Mouse (Mus musculus): ENCODE measurements around the gene Pogk. TPM values are rescaled to one million over a fixed set of nuclear protein-coding genes. Genes with fewer than 3 reads are reported as not detected.
A peak's percentile ranks its signal among the peaks of the same experiment; 100 is the strongest.

Gene Pogk
- polyA plus RNA-seq, 1 experiment from 2014 or later, result 20.0 TPM

DNA sequence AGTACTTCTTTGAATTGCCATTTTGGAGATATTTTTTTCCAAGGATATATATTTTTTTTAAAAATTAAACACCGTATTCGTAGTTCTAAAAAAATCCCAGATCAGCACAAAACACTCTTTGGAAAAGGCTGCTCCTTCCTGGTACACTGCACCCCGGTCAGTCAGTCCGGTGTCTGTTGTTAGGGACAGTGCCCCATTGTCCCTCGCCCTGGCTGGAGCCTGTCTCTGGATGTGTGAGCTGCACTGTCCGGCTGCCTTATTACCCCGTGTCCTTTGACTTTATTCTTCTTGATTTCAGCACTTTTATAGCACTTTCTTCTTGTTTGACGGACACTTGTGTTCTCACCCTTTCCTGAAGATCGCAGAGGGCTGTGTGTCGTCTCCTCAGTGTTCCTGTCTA is 25.0 kb downstream of the Pogk start:
- no peaks in the 10 kb centered on the region for H3K9me3 ChIP-seq (ENCODE audit: control insufficient read depth, low read length)
- H3K36me3 ChIP-seq (ENCODE audit: control insufficient read depth, insufficient read depth, low read length), result peaks cover 70% of the 10 kb centered on the region
- H3K4me2 ChIP-seq (replicated peaks; ENCODE audit: low read depth, low read length), result no peak overlapping the region
- no peak overlapping the region for H3K4me3 ChIP-seq (ENCODE audit: low read length)
- H3K4me1 ChIP-seq (ENCODE audit: control insufficient read depth, insufficient read depth, low read length), result peaks cover 15% of the 10 kb centered on the region
- no peak overlapping the region for H3K27ac ChIP-seq (ENCODE audit: low read depth, low read length)
- WGBS, result 94% methylated on average over 10 of the region's 10 CpGs
- H3K9ac ChIP-seq (ENCODE audit: low read depth, low read length), result no peak overlapping the region
- no peaks in the 10 kb centered on the region for H3K27me3 ChIP-seq (ENCODE audit: control insufficient read depth, insufficient read depth, low read length)
- no peak for ATAC-seq (ENCODE audit: low FRiP score, low TSS enrichment)

DNA sequence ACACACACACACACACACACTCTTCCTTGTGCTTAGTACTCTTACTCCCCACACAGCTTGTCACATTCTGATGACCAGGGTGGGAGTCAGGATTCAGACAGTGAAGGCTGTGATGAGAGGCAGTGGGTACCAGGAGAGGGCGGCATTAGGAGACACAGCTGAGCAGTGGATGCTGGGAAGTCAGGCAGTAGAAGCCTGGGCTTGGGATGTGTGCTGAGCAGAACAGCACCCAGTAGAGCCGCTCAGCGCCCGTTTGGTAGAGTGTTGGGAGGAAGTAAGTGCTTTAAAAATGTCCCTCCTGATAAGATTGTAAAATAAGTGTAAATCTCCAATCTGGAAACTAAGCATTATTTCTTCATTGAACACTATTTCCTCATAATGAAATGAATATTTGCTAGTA is 27.0 kb downstream of the Pogk start:
- H3K27ac ChIP-seq (ENCODE audit: low read depth, low read length), result no peak overlapping the region
- H3K9me3 ChIP-seq (ENCODE audit: control insufficient read depth, low read length), result no peaks in the 10 kb centered on the region
- no peak overlapping the region for H3K4me2 ChIP-seq (replicated peaks; ENCODE audit: low read depth, low read length)
- H3K36me3 ChIP-seq (ENCODE audit: control insufficient read depth, insufficient read depth, low read length), result peaks cover 50% of the 10 kb centered on the region
- ATAC-seq (ENCODE audit: low FRiP score, low TSS enrichment), result no peak
- H3K27me3 ChIP-seq (ENCODE audit: control insufficient read depth, insufficient read depth, low read length), result no peaks in the 10 kb centered on the region
- 83% methylated on average over 4 of the region's 4 CpGs for WGBS
- H3K4me3 ChIP-seq (ENCODE audit: low read length), result no peak overlapping the region
- no peak overlapping the region for H3K9ac ChIP-seq (ENCODE audit: low read depth, low read length)
- peaks cover 15% of the 10 kb centered on the region for H3K4me1 ChIP-seq (ENCODE audit: control insufficient read depth, insufficient read depth, low read length)

DNA sequence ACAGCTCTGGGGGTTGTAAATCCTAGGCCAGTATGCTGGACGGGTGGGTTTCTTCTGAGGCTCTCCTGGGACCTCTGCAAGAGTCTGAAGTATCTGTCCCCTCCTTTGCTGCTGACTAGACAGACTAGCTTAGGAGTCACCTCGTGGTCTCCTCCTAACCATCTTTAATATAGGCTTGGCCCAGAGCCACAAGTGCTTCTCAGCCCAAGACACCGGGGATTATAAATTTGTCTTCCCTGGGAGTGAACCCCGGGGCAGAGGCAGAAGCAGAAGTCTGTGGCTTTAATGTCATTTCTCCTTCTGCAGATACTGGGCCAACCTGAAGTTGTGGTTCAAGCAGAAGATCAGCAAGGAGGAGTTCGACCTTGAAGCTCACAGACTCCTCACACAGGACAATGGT is 27.8 kb downstream of the Pogk start:
- no peak for ATAC-seq (ENCODE audit: low FRiP score, low TSS enrichment)
- H3K4me3 ChIP-seq (ENCODE audit: low read length), result no peak overlapping the region
- no peak overlapping the region for H3K9ac ChIP-seq (ENCODE audit: low read depth, low read length)
- no peak overlapping the region for H3K4me2 ChIP-seq (replicated peaks; ENCODE audit: low read depth, low read length)
- no peak overlapping the region for H3K27ac ChIP-seq (ENCODE audit: low read depth, low read length)
- no peaks in the 10 kb centered on the region for H3K9me3 ChIP-seq (ENCODE audit: control insufficient read depth, low read length)
- no peaks in the 10 kb centered on the region for H3K27me3 ChIP-seq (ENCODE audit: control insufficient read depth, insufficient read depth, low read length)
- H3K36me3 ChIP-seq (ENCODE audit: control insufficient read depth, insufficient read depth, low read length), result peaks cover 42% of the 10 kb centered on the region
- H3K4me1 ChIP-seq (ENCODE audit: control insufficient read depth, insufficient read depth, low read length), result peaks cover 15% of the 10 kb centered on the region
- 60% methylated on average over 5 of the region's 5 CpGs for WGBS

DNA sequence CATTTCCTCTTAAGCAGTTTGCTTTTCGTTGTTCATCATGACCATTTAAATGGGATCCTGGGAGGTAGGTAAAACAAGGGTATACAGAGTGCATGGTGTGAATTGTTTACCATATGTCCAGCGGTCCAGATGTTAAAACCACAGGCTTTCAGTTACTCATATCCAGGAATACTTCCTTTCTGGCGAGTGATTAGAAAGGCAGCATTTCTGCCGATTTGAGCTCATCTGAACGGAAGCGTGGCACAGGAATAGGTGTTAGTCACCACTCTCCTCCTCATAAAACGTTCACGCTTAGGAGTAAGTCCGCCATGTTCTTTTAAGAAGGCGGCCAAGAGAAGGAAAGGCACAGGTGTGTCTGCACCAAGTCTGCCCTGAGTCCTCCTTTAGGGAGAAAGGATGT is 28.3 kb downstream of the Pogk start:
- WGBS, result 80% methylated on average over 10 of the region's 10 CpGs
- no peak overlapping the region for H3K27ac ChIP-seq (ENCODE audit: low read depth, low read length)
- H3K36me3 ChIP-seq (ENCODE audit: control insufficient read depth, insufficient read depth, low read length), result peaks cover 38% of the 10 kb centered on the region
- 0 out of 2 replicates have a peak, but pooled peaks cover 2% of the 10 kb centered on the region for H3K9me3 ChIP-seq (ENCODE audit: control insufficient read depth, low read length)
- H3K27me3 ChIP-seq (ENCODE audit: control insufficient read depth, insufficient read depth, low read length), result no peaks in the 10 kb centered on the region
- H3K4me1 ChIP-seq (ENCODE audit: control insufficient read depth, insufficient read depth, low read length), result peaks cover 15% of the 10 kb centered on the region
- no peak overlapping the region for H3K9ac ChIP-seq (ENCODE audit: low read depth, low read length)
- ATAC-seq (ENCODE audit: low FRiP score, low TSS enrichment), result no peak
- H3K4me2 ChIP-seq (replicated peaks; ENCODE audit: low read depth, low read length), result no peak overlapping the region
- no peak overlapping the region for H3K4me3 ChIP-seq (ENCODE audit: low read length)

DNA sequence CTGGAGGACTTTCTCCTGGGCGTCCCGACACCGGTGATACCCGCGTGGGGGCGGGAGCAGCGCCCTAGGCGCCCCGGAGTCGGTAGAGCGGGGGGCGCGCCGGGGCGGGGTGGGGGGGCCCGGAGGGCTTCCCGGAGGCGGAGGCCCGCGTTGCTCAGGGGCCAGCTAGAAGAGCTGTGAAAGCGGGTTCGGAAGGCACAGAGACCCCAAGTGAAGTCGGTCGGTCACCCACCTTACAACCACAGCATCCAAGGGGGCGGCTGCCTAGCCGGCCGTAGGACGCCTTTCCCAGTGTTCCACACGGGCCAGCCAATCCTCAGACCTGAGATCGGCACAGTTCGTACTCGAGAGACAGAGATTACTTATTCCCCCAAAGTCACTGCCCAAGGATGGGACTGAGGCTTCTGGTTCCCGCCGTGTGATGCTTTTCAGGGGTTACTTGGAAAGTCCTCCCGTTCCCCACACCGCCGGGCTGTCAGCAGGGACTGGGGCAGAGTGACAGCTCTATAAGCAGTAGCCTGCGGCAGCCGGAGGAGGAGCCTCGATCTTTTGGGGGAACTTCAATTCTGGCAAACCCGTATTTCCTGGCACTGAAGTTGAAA is 29.9 kb downstream of the Pogk start:
- Histone ChIP-seq H3K9me3 (ENCODE audit: control insufficient read depth, low read length) (0 out of 2 replicates have a peak, but pooled peaks cover 3% of the 10 kb centered on the region), H3K36me3 (ENCODE audit: control insufficient read depth, insufficient read depth, low read length) (peaks cover 22% of the 10 kb centered on the region), H3K27me3 (ENCODE audit: control insufficient read depth, insufficient read depth, low read length) (no peaks in the 10 kb centered on the region), H3K9ac (ENCODE audit: low read depth, low read length) (peak overlapping the region; percentile 98), H3K27ac (ENCODE audit: low read depth, low read length) (peak overlapping the region; percentile 89), H3K4me3 (ENCODE audit: low read length) (peak overlapping the region; percentile 98), H3K4me2 (replicated peaks; ENCODE audit: low read depth, low read length) (peak overlapping the region; percentile 71), H3K4me1 (ENCODE audit: control insufficient read depth, insufficient read depth, low read length) (peaks cover 15% of the 10 kb centered on the region)
- 1% methylated on average over 39 of the region's 41 CpGs for WGBS
- peak; percentile 50 for ATAC-seq (ENCODE audit: low FRiP score, low TSS enrichment)

DNA sequence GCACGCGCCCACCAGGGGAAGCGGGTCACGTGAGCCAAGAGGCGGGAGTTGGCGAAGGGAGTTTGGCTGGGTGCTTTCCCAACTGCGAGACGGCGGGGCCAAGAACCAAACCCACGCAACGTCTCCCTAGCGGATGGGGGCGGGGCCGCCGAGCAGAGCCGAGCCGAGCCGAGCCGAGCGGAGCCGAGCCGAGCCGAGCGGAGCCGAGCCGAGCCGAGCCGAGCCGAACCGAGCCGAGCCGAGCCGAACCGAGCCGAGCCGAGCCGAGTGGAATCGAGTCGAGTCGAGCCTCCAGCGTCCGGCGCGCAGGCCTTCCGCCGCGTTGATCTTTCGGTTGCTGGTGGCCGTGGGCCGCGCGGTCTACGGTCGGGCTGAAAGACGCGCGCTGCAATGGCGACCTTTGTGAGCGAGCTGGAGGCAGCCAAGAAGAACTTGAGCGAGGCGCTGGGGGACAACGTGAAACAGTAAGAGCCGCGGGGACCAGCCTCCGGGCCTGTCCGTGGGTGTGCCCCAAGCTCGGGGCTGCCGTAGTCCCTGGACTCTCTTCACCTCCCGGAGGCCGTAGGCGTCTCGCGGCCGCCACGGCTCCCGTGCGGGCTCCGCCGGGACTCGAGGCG is 30.5 kb downstream of the Pogk start, which contains the start of gene Tada1:
Gene Tada1 (plus strand): TSS at position 85 of the 617 bp plus-strand sequence.
- Histone ChIP-seq H3K27ac (ENCODE audit: low read depth, low read length) (peak within 1 kb of the TSS; percentile 89), H3K4me3 (ENCODE audit: low read length) (peak within 1 kb of the TSS; percentile 98), H3K36me3 (ENCODE audit: control insufficient read depth, insufficient read depth, low read length) (peaks cover 18% of the 10 kb centered on the region), H3K9me3 (ENCODE audit: control insufficient read depth, low read length) (0 out of 2 replicates have a peak, but pooled peaks cover 3% of the 10 kb centered on the region), H3K4me2 (replicated peaks; ENCODE audit: low read depth, low read length) (peak within 1 kb of the TSS; percentile 71), H3K9ac (ENCODE audit: low read depth, low read length) (peak within 1 kb of the TSS; percentile 98), H3K4me1 (ENCODE audit: control insufficient read depth, insufficient read depth, low read length) (peaks cover 15% of the 10 kb centered on the region), H3K27me3 (ENCODE audit: control insufficient read depth, insufficient read depth, low read length) (no peaks in the 10 kb centered on the region)
- under 1% methylated on average over 68 of the region's 81 CpGs for WGBS
- peak; percentile 95 for ATAC-seq (ENCODE audit: low FRiP score, low TSS enrichment)

DNA sequence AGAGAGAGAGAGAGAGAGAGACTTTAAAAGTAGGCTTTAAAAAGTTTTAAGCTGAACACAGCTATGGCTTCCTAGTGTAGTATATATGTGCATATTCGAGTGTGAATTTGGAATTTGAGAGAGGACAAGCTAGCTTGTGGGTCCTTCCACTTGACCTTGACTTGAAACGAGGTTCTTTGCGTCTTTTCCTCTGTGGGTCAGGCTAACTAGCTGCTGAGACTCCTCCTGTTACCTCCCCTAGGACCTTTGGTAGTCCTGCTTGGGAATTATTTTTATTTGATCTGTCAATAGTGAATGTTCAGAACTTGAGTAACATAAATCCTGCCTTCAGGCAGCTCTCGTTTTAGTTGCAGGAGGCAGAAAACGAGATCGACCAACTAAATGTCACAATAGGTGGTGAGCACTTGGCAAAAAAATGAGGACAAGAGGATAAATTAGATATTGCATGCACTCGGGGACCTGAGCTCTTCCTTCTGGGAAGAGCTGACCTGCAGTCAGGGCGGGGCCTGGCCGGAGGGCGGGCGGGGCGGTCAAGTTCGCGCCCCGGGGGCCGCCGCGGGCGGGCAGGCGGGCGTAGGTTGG is 31.1 kb downstream of the Pogk start:
- 3% methylated on average over 20 of the region's 21 CpGs for WGBS
- peak; percentile 18; the same call in 1 of the 2 replicates for ATAC-seq (ENCODE audit: low FRiP score, low TSS enrichment)
- H3K27ac ChIP-seq (ENCODE audit: low read depth, low read length), result no peak overlapping the region
- no peaks in the 10 kb centered on the region for H3K27me3 ChIP-seq (ENCODE audit: control insufficient read depth, insufficient read depth, low read length)
- 0 out of 2 replicates have a peak, but pooled peaks cover 3% of the 10 kb centered on the region for H3K9me3 ChIP-seq (ENCODE audit: control insufficient read depth, low read length)
- H3K4me2 ChIP-seq (replicated peaks; ENCODE audit: low read depth, low read length), result peak overlapping the region; percentile 37
- H3K9ac ChIP-seq (ENCODE audit: low read depth, low read length), result peak overlapping the region; percentile 98
- H3K4me1 ChIP-seq (ENCODE audit: control insufficient read depth, insufficient read depth, low read length), result peaks cover 15% of the 10 kb centered on the region
- H3K36me3 ChIP-seq (ENCODE audit: control insufficient read depth, insufficient read depth, low read length), result peaks cover 12% of the 10 kb centered on the region; the same call in 1 of the 2 replicates
- peak overlapping the region; percentile 98 for H3K4me3 ChIP-seq (ENCODE audit: low read length)

DNA sequence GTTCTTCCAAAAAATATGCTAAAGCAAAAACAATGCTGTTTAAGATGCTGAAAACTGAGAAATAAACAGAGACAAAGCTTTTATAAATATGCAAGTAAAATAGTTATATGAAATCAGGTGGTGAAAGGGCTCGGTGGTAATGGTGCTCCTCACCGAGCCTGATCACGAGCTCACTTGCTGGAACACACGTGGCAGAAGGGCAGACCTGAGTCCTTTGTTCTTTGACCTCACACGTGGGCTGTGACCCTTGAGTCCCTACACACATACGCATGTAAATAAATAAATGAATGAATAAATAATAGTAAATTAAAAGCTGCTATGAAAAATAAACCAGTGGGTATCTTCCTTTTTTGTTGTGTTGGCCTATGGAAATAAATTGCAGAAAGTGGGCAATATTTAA is 32.5 kb downstream of the Pogk start:
- H3K27ac ChIP-seq (ENCODE audit: low read depth, low read length), result no peak overlapping the region
- no peak for ATAC-seq (ENCODE audit: low FRiP score, low TSS enrichment)
- H3K36me3 ChIP-seq (ENCODE audit: control insufficient read depth, insufficient read depth, low read length), result no peaks in the 10 kb centered on the region
- H3K4me1 ChIP-seq (ENCODE audit: control insufficient read depth, insufficient read depth, low read length), result peaks cover 15% of the 10 kb centered on the region
- H3K27me3 ChIP-seq (ENCODE audit: control insufficient read depth, insufficient read depth, low read length), result no peaks in the 10 kb centered on the region
- no peak overlapping the region for H3K4me3 ChIP-seq (ENCODE audit: low read length)
- 0 out of 2 replicates have a peak, but pooled peaks cover 3% of the 10 kb centered on the region for H3K9me3 ChIP-seq (ENCODE audit: control insufficient read depth, low read length)
- 53% methylated on average over 6 of the region's 6 CpGs for WGBS
- H3K9ac ChIP-seq (ENCODE audit: low read depth, low read length), result no peak overlapping the region
- H3K4me2 ChIP-seq (replicated peaks; ENCODE audit: low read depth, low read length), result no peak overlapping the region

DNA sequence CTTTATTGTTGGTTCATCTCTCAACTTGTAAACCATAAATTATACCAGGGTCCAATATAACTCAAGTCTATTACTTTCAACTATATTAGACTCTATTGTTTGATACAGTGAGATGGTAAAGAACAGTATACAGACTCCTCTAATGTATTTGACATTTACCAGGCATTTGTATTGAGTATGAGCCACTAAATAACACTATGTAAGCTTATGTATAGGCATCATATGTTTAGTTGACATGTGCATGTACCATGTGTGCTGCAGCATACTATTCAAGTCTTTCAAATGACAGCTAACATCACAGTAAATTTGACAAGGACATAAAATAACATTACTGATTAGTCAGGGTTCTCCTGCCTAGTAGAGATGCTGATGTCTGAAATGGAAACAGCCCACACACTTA is 46.5 kb downstream of the Pogk start:
- H3K4me2 ChIP-seq (replicated peaks; ENCODE audit: low read depth, low read length), result no peak overlapping the region
- no peaks in the 10 kb centered on the region for H3K27me3 ChIP-seq (ENCODE audit: control insufficient read depth, insufficient read depth, low read length)
- H3K4me1 ChIP-seq (ENCODE audit: control insufficient read depth, insufficient read depth, low read length), result no peaks in the 10 kb centered on the region
- H3K4me3 ChIP-seq (ENCODE audit: low read length), result no peak overlapping the region
- ATAC-seq (ENCODE audit: low FRiP score, low TSS enrichment), result no peak
- H3K27ac ChIP-seq (ENCODE audit: low read depth, low read length), result no peak overlapping the region
- H3K36me3 ChIP-seq (ENCODE audit: control insufficient read depth, insufficient read depth, low read length), result no peaks in the 10 kb centered on the region
- H3K9me3 ChIP-seq (ENCODE audit: control insufficient read depth, low read length), result no peaks in the 10 kb centered on the region
- H3K9ac ChIP-seq (ENCODE audit: low read depth, low read length), result no peak overlapping the region

All from kidney, embryonic 14.5 days (tissue).